Mouse (Mus musculus) liver, embryonic 16.5 days (tissue): ENCODE measurements at regions not wholly inside any gene's neighbourhood (a gene's known extent, or its start where the extent isn't known, plus 50 kb on each side); places are given as distances from the start of the nearest gene placed in this dataset.

Experiments used
- ATAC-seq: fragments of 200-750 bp; cut with Nextera tagmentation; 2 replicates; pipeline ENCODE4 v1.8.0; 2017; ENCODE audit warnings: low read depth, mild to moderate bottlenecking, moderate number of reproducible peaks, moderate library complexity
- H3K27ac ChIP-seq: fragments of 300-500 bp; sonication (generic); 2 replicates; pipeline ENCODE4 v1.5.1; 2014; ENCODE audit warnings: mild to moderate bottlenecking, low read length
- H3K27me3 ChIP-seq: fragments of 300-500 bp; sonication (generic); 2 replicates; pipeline ENCODE4 v1.6.1; 2014; ENCODE audit warnings: low read depth, low read length, mixed read lengths; ENCODE audit not compliant: control insufficient read depth, insufficient read depth
- H3K36me3 ChIP-seq: fragments of 300-500 bp; sonication (generic); 2 replicates; pipeline ENCODE4 v1.6.1; 2014; ENCODE audit warnings: mild to moderate bottlenecking; ENCODE audit not compliant: control insufficient read depth, insufficient read depth
- H3K4me1 ChIP-seq: fragments of 300-500 bp; sonication (generic); 2 replicates; pipeline ENCODE4 v1.6.1; 2014; ENCODE audit warnings: low read depth, low read length, mixed read lengths; ENCODE audit not compliant: control insufficient read depth
- H3K4me2 ChIP-seq: fragments of 300-500 bp; sonication (generic); 2 replicates; pipeline ENCODE4 v1.6.1; 2014; ENCODE audit warnings: low read depth, low read length, mixed read lengths
- H3K4me3 ChIP-seq: fragments of 300-500 bp; sonication (generic); 2 replicates; pipeline ENCODE4 v1.5.1; 2014; ENCODE audit warnings: low read depth, mild to moderate bottlenecking, low read length
- H3K9ac ChIP-seq: fragments of 300-500 bp; sonication (generic); 2 replicates; pipeline ENCODE4 v1.6.1; 2014; ENCODE audit warnings: low read depth, low read length
- H3K9me3 ChIP-seq: fragments of 300-500 bp; sonication (generic); replicated peaks from 2 replicates; pipeline ENCODE4 v1.6.1; 2016; ENCODE audit warnings: low read length; ENCODE audit not compliant: control insufficient read depth
- WGBS: fragments of 180-500 bp; shearing (Covaris S2); extraction: QIAGEN DNeasy Blood & Tissue Kit; methylation state at CpG from one replicate; pipeline ENCODE4 v1.1.7; 2014; ENCODE audit not compliant: insufficient replicate concordance; 5-methylcytosine and 5-hydroxymethylcytosine counted together

DNA sequence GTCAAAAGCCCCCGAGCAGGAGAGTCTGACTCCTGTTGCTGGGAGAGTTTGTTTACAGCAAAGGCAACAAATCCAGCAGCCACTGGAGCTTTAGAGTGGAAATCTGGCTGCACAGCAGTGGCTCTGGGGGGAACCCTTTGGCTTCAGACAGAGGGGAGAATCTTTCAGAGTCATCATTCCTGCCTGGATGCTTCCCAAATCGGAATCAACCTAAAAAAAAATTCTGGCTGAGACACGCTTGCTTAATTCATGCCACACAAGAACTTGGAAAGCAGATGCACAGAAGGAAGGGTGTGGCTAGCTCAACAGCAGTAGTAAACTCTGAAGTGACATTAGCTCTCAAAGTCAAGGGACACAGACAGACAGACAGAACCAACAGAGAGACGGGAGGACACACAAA lies 175.8 kb upstream of the Nfe2l3 start:
- Histone ChIP-seq H3K27me3 (no peaks in the 10 kb centered on the region), H3K36me3 (no peaks in the 10 kb centered on the region), H3K27ac (no peak overlapping the region), H3K4me3 (no peak overlapping the region), H3K4me1 (peaks cover 4% of the 10 kb centered on the region), H3K9ac (no peak overlapping the region), H3K4me2 (no peak overlapping the region), H3K9me3 (peaks cover 3% of the 10 kb centered on the region)
- no peak for ATAC-seq
- 63% methylated on average over 4 of the region's 4 CpGs for WGBS

DNA sequence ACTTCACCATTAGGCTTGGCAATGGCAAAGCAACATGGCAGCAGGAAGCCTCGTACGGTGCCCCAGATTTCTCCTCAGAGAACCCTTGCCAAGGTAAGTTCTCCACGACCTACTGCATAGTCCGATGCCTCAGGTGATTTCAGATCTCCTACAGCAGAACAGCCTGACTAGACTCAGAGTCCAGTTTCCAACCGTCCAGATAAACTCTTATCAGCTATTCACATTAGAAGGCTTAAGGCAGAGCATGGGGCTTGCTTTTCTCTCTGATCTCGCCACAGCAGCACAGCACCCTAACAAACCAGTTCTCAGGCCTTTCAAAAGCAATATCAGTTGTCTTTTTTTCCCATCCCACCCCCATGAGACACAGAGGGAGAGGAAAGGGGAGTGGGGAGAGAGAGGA lies 174.9 kb upstream of the Nfe2l3 start:
- H3K4me2 ChIP-seq: no peak overlapping the region

DNA sequence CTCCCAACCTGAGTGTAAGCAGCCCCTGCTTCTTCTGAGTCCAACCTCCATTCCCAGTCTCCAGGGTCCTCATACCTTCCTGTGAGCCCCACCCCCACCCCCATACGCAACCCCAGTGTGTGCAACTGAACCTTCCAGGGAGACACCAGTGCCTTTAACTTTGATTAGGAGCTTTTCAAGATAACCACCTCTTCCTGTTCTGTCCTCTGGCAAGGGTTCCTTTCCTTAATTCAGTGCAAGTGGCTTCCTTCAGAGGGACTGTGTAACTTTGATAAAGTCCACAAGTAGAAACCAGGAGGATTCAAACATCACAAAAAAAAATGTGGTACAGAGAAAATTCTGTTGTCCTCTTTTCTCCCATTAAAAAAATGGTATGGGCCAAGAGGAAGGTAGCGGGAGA lies 174.2 kb upstream of the Nfe2l3 start:
- 23% methylated on average over 2 of the region's 2 CpGs for WGBS
- Histone ChIP-seq H3K4me2 (no peak overlapping the region), H3K9me3 (peaks cover 3% of the 10 kb centered on the region), H3K9ac (no peak overlapping the region), H3K27me3 (no peaks in the 10 kb centered on the region), H3K27ac (no peak overlapping the region), H3K36me3 (no peaks in the 10 kb centered on the region), H3K4me1 (peaks cover 4% of the 10 kb centered on the region), H3K4me3 (no peak overlapping the region)
- no peak for ATAC-seq

More for the DNA sequence above, 174.9 kb upstream of the Nfe2l3 start:
- Histone ChIP-seq H3K9ac (no peak overlapping the region), H3K27me3 (no peaks in the 10 kb centered on the region), H3K36me3 (no peaks in the 10 kb centered on the region), H3K4me3 (no peak overlapping the region), H3K4me1 (peaks cover 4% of the 10 kb centered on the region), H3K9me3 (peaks cover 3% of the 10 kb centered on the region), H3K27ac (no peak overlapping the region)
- ATAC-seq: no peak
- WGBS: 28% methylated on average over 6 of the region's 6 CpGs

GRCm38 (mm10) chr6:51263595-51263994 lies 168.9 kb upstream of the Nfe2l3 start:
- 53% methylated on average over 4 of the region's 4 CpGs for WGBS
- Histone ChIP-seq H3K9ac (no peak overlapping the region), H3K4me2 (no peak overlapping the region), H3K4me3 (no peak overlapping the region), H3K4me1 (no peaks in the 10 kb centered on the region), H3K27ac (no peak overlapping the region), H3K36me3 (no peaks in the 10 kb centered on the region), H3K9me3 (peaks cover 3% of the 10 kb centered on the region), H3K27me3 (no peaks in the 10 kb centered on the region)
- ATAC-seq: no peak

DNA sequence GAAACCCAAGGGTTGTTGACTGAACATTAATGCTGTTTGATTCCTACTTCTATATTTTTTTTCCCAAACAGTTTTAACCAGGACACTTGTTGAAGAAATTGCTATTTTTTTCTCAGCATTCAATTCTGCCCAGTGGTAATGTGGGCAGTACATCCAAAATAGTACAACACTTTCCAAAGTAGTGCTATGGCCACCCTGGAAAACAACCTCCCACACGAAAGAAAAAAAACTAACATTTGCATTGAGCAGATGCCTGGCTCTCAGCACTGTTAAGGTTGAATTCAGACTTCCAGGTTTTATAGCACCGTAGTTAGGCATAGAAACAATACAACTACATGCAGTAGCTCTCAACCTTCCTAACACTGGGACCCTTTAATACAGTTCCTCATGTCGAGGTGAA lies 167.1 kb upstream of the Nfe2l3 start:
- no peaks in the 10 kb centered on the region for H3K27me3 ChIP-seq
- WGBS: 59% methylated on average over 3 of the region's 3 CpGs
- no peak for ATAC-seq
- peaks cover 3% of the 10 kb centered on the region for H3K9me3 ChIP-seq
- peaks cover 2% of the 10 kb centered on the region for H3K4me1 ChIP-seq
- H3K27ac ChIP-seq: no peak overlapping the region
- no peak overlapping the region for H3K4me3 ChIP-seq
- no peaks in the 10 kb centered on the region for H3K36me3 ChIP-seq
- H3K9ac ChIP-seq: no peak overlapping the region
- H3K4me2 ChIP-seq: no peak overlapping the region

GRCm38 (mm10) chr6:51266721-51267120 lies 165.7 kb upstream of the Nfe2l3 start:
- H3K9ac ChIP-seq: no peak overlapping the region
- WGBS: 65% methylated on average over 6 of the region's 6 CpGs
- ATAC-seq: no peak
- no peak overlapping the region for H3K4me2 ChIP-seq
- no peak overlapping the region for H3K27ac ChIP-seq
- H3K27me3 ChIP-seq: no peaks in the 10 kb centered on the region
- H3K9me3 ChIP-seq: no peaks in the 10 kb centered on the region
- H3K4me3 ChIP-seq: no peak overlapping the region
- no peaks in the 10 kb centered on the region for H3K36me3 ChIP-seq
- H3K4me1 ChIP-seq: peaks cover 2% of the 10 kb centered on the region

DNA sequence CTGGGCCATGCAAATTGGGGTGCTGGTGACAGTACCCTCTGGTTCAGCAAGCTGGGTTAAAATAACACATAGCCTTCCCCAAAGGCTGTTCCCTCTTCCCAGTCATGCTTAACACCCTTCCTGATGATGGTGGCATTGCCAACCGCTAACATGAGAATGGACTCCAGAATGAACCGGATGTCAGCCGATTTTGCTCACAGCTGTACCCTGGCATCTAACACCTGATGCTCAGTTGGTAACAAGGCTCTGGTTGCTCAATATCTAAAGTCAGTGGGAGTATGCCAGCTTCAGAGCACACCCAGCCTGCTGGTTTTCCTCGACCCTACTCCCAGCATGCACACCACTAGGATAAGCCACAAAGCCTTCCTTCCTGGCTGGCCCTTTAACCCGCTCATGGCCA lies 164.6 kb upstream of the Nfe2l3 start:
- Histone ChIP-seq H3K9ac (no peak overlapping the region), H3K27ac (no peak overlapping the region), H3K27me3 (no peaks in the 10 kb centered on the region), H3K4me3 (no peak overlapping the region), H3K4me2 (no peak overlapping the region), H3K4me1 (peaks cover 2% of the 10 kb centered on the region), H3K36me3 (no peaks in the 10 kb centered on the region), H3K9me3 (no peaks in the 10 kb centered on the region)
- ATAC-seq: no peak
- 73% methylated on average over 5 of the region's 5 CpGs for WGBS

- WGBS: 67% methylated on average over 5 of the region's 5 CpGs
- Histone ChIP-seq H3K9ac (no peak overlapping the region), H3K27me3 (no peaks in the 10 kb centered on the region), H3K4me2 (peak overlapping the region; percentile 87), H3K4me1 (peaks cover 2% of the 10 kb centered on the region), H3K9me3 (no peaks in the 10 kb centered on the region), H3K36me3 (no peaks in the 10 kb centered on the region), H3K4me3 (no peak overlapping the region), H3K27ac (no peak overlapping the region)
- ATAC-seq: no peak
These were observed 163.5 kb upstream of the Nfe2l3 start for GRCm38 (mm10) chr6:51268931-51269330.

DNA sequence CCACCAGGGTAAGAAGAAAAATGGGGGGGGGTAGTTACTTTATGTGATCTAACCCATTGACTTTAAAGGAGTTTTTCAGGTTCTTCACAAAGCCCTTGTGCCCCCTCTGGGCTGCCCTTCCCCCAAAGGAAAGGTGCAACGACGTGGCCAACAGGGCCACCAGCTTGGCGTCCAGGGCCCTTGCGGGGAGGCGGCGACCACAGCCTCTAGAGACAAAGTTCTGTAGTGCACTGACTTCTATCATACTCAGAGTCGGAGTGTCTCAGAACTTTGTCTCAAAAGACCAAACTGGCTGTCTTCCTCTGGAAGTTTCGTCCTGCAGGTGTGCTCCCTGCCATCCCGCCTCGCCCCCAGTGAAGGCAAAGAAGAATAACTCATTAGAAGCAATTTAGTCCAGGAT lies 162.9 kb upstream of the Nfe2l3 start:
- WGBS: 15% methylated on average over 10 of the region's 10 CpGs
- Histone ChIP-seq H3K9ac (peak overlapping the region; percentile 70), H3K36me3 (no peaks in the 10 kb centered on the region), H3K27ac (no peak overlapping the region), H3K4me2 (peak overlapping the region; percentile 87), H3K4me1 (peaks cover 2% of the 10 kb centered on the region), H3K9me3 (no peaks in the 10 kb centered on the region), H3K27me3 (no peaks in the 10 kb centered on the region), H3K4me3 (peak overlapping the region; percentile 67)
- ATAC-seq: no peak
